Mouse (Mus musculus) kidney, embryonic 15.5 days (tissue): Measurements from ENCODE around the gene Cnot6l. TPM values are rescaled to one million over a fixed set of nuclear protein-coding genes. Genes with fewer than 3 reads are reported as not detected.

Source experiments
- ATAC-seq: fragments of 200-750 bp; cut with Nextera tagmentation; replicated peaks from 2 replicates; pipeline ENCODE4 v1.8.0; 2017; ENCODE audit warnings: moderate TSS enrichment; ENCODE audit not compliant: low FRiP score
- H3K27ac ChIP-seq: fragments of 300-500 bp; sonication (generic); 2 replicates; pipeline ENCODE4 v1.5.1; 2015; ENCODE audit warnings: mild to moderate bottlenecking, inconsistent platforms
- H3K27me3 ChIP-seq: fragments of 300-500 bp; sonication (generic); 2 replicates; pipeline ENCODE4 v1.6.1; 2015; ENCODE audit warnings: inconsistent platforms
- H3K36me3 ChIP-seq: fragments of 300-500 bp; sonication (generic); 2 replicates; pipeline ENCODE4 v1.6.1; 2015; ENCODE audit warnings: inconsistent platforms
- H3K4me1 ChIP-seq: fragments of 300-500 bp; sonication (generic); 2 replicates; pipeline ENCODE4 v1.6.1; 2015; ENCODE audit warnings: inconsistent platforms
- H3K4me2 ChIP-seq: fragments of 300-500 bp; sonication (generic); 2 replicates; pipeline ENCODE4 v1.6.1; 2015; ENCODE audit warnings: moderate library complexity, mild to moderate bottlenecking, inconsistent platforms
- H3K4me3 ChIP-seq: fragments of 300-500 bp; sonication (generic); replicated peaks from 2 replicates; pipeline ENCODE4 v1.5.1; 2015; ENCODE audit warnings: mild to moderate bottlenecking, inconsistent platforms
- H3K9ac ChIP-seq: fragments of 300-500 bp; sonication (generic); 2 replicates; pipeline ENCODE4 v1.6.1; 2015; ENCODE audit warnings: mild to moderate bottlenecking, inconsistent platforms
- H3K9me3 ChIP-seq: fragments of 300-500 bp; sonication (generic); replicated peaks from 2 replicates; pipeline ENCODE4 v1.6.1; 2016; ENCODE audit warnings: inconsistent platforms
- WGBS: fragments of 180-500 bp; shearing (Covaris S2); methylation state at CpG from one replicate; pipeline ENCODE4 v1.1.7; 2015; ENCODE audit warnings: mixed read lengths; 5-methylcytosine and 5-hydroxymethylcytosine counted together
- polyA plus RNA-seq: library from polyadenylated mRNA; unstranded; fragments of >200 nt; fragmentation: Nextera tagmentation; extraction: Ambion mirVana; gene quantifications from 2 replicates; pipeline ENCODE4 v1.2.1, GENCODE M21; 2015

The Cnot6l gene
- polyA plus RNA-seq = 21.4 and 27.6 TPM in 2 replicates

GRCm38 (mm10) chr5:96164021-96164411 lies at the start of gene Cnot6l:
Gene Cnot6l, minus strand, starts transcription at chr5:96164171.
- ATAC-seq = no peak

GRCm38 (mm10) chr5:96209916-96210583 lies 46.1 kb upstream of the Cnot6l start:
- WGBS = under 1% methylated on average over 35 of the region's 35 CpGs
- peak overlapping the region; percentile 75 for H3K4me3 ChIP-seq
- no peaks in the 10 kb centered on the region for H3K9me3 ChIP-seq
- H3K27me3 ChIP-seq = no peaks in the 10 kb centered on the region
- peak; percentile 95 for ATAC-seq
- peaks cover 12% of the 10 kb centered on the region for H3K36me3 ChIP-seq
- H3K9ac ChIP-seq = peak overlapping the region; percentile 75
- peak overlapping the region; percentile 89 for H3K27ac ChIP-seq
- peaks cover 32% of the 10 kb centered on the region for H3K4me1 ChIP-seq
- peak overlapping the region; percentile 74 for H3K4me2 ChIP-seq

More at GRCm38 (mm10) chr5:96164021-96164411, at the start of gene Cnot6l:
- peak within 1 kb of the TSS; percentile 99 for H3K4me3 ChIP-seq
- H3K4me1 ChIP-seq = peaks cover 25% of the 10 kb centered on the region
- no peaks in the 10 kb centered on the region for H3K9me3 ChIP-seq
- H3K4me2 ChIP-seq = peak within 1 kb of the TSS; percentile 74
- no peaks in the 10 kb centered on the region for H3K36me3 ChIP-seq
- WGBS = 21% methylated on average over 5 of the region's 5 CpGs
- H3K27ac ChIP-seq = peak within 1 kb of the TSS; percentile 99
- peak within 1 kb of the TSS; percentile 99 for H3K9ac ChIP-seq
- H3K27me3 ChIP-seq = no peaks in the 10 kb centered on the region

GRCm38 (mm10) chr5:96209459-96209858 lies 45.5 kb upstream of the Cnot6l start, which contains the start of gene Mrpl1:
Gene Mrpl1, plus strand, starts transcription at chr5:96209493.
- ATAC-seq = peak; percentile 66
- Histone ChIP-seq H3K9me3 (no peaks in the 10 kb centered on the region), H3K4me1 (peaks cover 38% of the 10 kb centered on the region), H3K4me2 (peak within 1 kb of the TSS; percentile 74), H3K36me3 (peaks cover 12% of the 10 kb centered on the region), H3K27me3 (no peaks in the 10 kb centered on the region), H3K9ac (peak within 1 kb of the TSS; percentile 75), H3K4me3 (peak within 1 kb of the TSS; percentile 75), H3K27ac (peak within 1 kb of the TSS; percentile 89)
- WGBS = 1% methylated on average over 17 of the region's 17 CpGs

GRCm38 (mm10) chr5:96208543-96208942 lies 44.6 kb upstream of the Cnot6l start:
- Histone ChIP-seq H3K4me3 (no peak overlapping the region), H3K4me1 (peaks cover 38% of the 10 kb centered on the region), H3K27ac (no peak overlapping the region), H3K9ac (no peak overlapping the region), H3K36me3 (peaks cover 4% of the 10 kb centered on the region; the same call in 1 of the 2 replicates), H3K27me3 (no peaks in the 10 kb centered on the region), H3K9me3 (no peaks in the 10 kb centered on the region), H3K4me2 (peak overlapping the region; percentile 74; the same call in 1 of the 2 replicates)
- no peak for ATAC-seq
- WGBS = 57% methylated on average over 4 of the region's 4 CpGs

- Histone ChIP-seq H3K4me2 (no peak overlapping the region), H3K27ac (peak overlapping the region; percentile 77; the same call in 1 of the 2 replicates), H3K4me1 (peaks cover 38% of the 10 kb centered on the region), H3K9me3 (no peaks in the 10 kb centered on the region), H3K27me3 (no peaks in the 10 kb centered on the region), H3K9ac (no peak overlapping the region), H3K36me3 (no peaks in the 10 kb centered on the region), H3K4me3 (no peak overlapping the region)
- ATAC-seq = no peak
- 81% methylated on average over 2 of the region's 2 CpGs for WGBS
Measured at GRCm38 (mm10) chr5:96207531-96207930, 43.6 kb upstream of the Cnot6l start.

GRCm38 (mm10) chr5:96206897-96207296 lies 42.9 kb upstream of the Cnot6l start:
- no peak overlapping the region for H3K4me3 ChIP-seq
- H3K27ac ChIP-seq = peak overlapping the region; percentile 77
- no peaks in the 10 kb centered on the region for H3K36me3 ChIP-seq
- ATAC-seq = no peak
- no peaks in the 10 kb centered on the region for H3K27me3 ChIP-seq
- no peak overlapping the region for H3K4me2 ChIP-seq
- H3K9me3 ChIP-seq = no peaks in the 10 kb centered on the region
- WGBS = 45% methylated on average over 2 of the region's 2 CpGs
- peaks cover 38% of the 10 kb centered on the region for H3K4me1 ChIP-seq
- H3K9ac ChIP-seq = no peak overlapping the region

GRCm38 (mm10) chr5:96201462-96202154 lies 37.6 kb upstream of the Cnot6l start:
- Histone ChIP-seq H3K36me3 (no peaks in the 10 kb centered on the region), H3K9me3 (no peaks in the 10 kb centered on the region), H3K4me1 (peaks cover 17% of the 10 kb centered on the region; the same call in 1 of the 2 replicates), H3K27me3 (no peaks in the 10 kb centered on the region), H3K9ac (no peak overlapping the region), H3K27ac (no peak overlapping the region), H3K4me2 (no peak overlapping the region), H3K4me3 (no peak overlapping the region)
- ATAC-seq = no peak
- 60% methylated on average over 10 of the region's 10 CpGs for WGBS

GRCm38 (mm10) chr5:96200269-96200668 lies 36.3 kb upstream of the Cnot6l start:
- Histone ChIP-seq H3K4me2 (no peak overlapping the region), H3K9ac (no peak overlapping the region), H3K36me3 (no peaks in the 10 kb centered on the region), H3K9me3 (no peaks in the 10 kb centered on the region), H3K4me3 (no peak overlapping the region), H3K27ac (no peak overlapping the region), H3K27me3 (no peaks in the 10 kb centered on the region), H3K4me1 (0 out of 2 replicates have a peak, but pooled peaks cover 11% of the 10 kb centered on the region)
- 82% methylated on average over 3 of the region's 3 CpGs for WGBS
- no peak for ATAC-seq

- Histone ChIP-seq H3K27me3 (no peaks in the 10 kb centered on the region), H3K9ac (no peak overlapping the region), H3K36me3 (no peaks in the 10 kb centered on the region), H3K27ac (no peak overlapping the region), H3K4me1 (0 out of 2 replicates have a peak, but pooled peaks cover 2% of the 10 kb centered on the region), H3K4me2 (no peak overlapping the region), H3K4me3 (no peak overlapping the region), H3K9me3 (no peaks in the 10 kb centered on the region)
- ATAC-seq = peak; percentile 46; the same call in 1 of the 2 replicates
- 53% methylated on average over 6 of the region's 6 CpGs for WGBS
Measured at GRCm38 (mm10) chr5:96198271-96198670, 34.3 kb upstream of the Cnot6l start.

GRCm38 (mm10) chr5:96196547-96197052 lies 32.6 kb upstream of the Cnot6l start:
- Histone ChIP-seq H3K27ac (no peak overlapping the region), H3K36me3 (no peaks in the 10 kb centered on the region), H3K4me2 (no peak overlapping the region), H3K9ac (no peak overlapping the region), H3K27me3 (no peaks in the 10 kb centered on the region), H3K4me1 (0 out of 2 replicates have a peak, but pooled peaks cover 2% of the 10 kb centered on the region), H3K4me3 (no peak overlapping the region), H3K9me3 (no peaks in the 10 kb centered on the region)
- WGBS = 55% methylated on average over 2 of the region's 2 CpGs
- no peak for ATAC-seq

- Histone ChIP-seq H3K4me3 (no peak overlapping the region), H3K36me3 (no peaks in the 10 kb centered on the region), H3K27me3 (no peaks in the 10 kb centered on the region), H3K4me1 (no peaks in the 10 kb centered on the region), H3K4me2 (no peak overlapping the region), H3K9me3 (no peaks in the 10 kb centered on the region), H3K27ac (no peak overlapping the region), H3K9ac (no peak overlapping the region)
- WGBS = 60% methylated on average over 4 of the region's 4 CpGs
- no peak for ATAC-seq
Measured at GRCm38 (mm10) chr5:96191251-96191650, 27.3 kb upstream of the Cnot6l start.

GRCm38 (mm10) chr5:96189761-96190160 lies 25.8 kb upstream of the Cnot6l start:
- Histone ChIP-seq H3K4me1 (no peaks in the 10 kb centered on the region), H3K4me2 (no peak overlapping the region), H3K4me3 (no peak overlapping the region), H3K9me3 (no peaks in the 10 kb centered on the region), H3K36me3 (no peaks in the 10 kb centered on the region), H3K27me3 (no peaks in the 10 kb centered on the region), H3K9ac (no peak overlapping the region), H3K27ac (no peak overlapping the region)
- WGBS = 91% methylated on average over 1 of the region's 1 CpGs
- ATAC-seq = no peak
